Mouse (Mus musculus) frontal cortex, postnatal 10 days (tissue): Measurements from ENCODE around the gene Gpx4.

Experiments used
- DNase-seq, 2 experiments: peaks; one replicate each; pipeline ENCODE4 v3.0.0; 2022; ENCODE audit warnings: low spot score in 2 of 2, mixed read lengths in 1 of 2

The Gpx4 gene

GRCm38 (mm10) chr10:80072623-80073489 lies 25.9 kb downstream of the Gpx4 start:
- DNase-seq, result no peak

GRCm38 (mm10) chr10:80074813-80075601 lies 28.0 kb downstream of the Gpx4 start:
- DNase-seq, result peak in 1 of 2 experiments; percentile 35

- DNase-seq, result no peak
These were observed 29.0 kb downstream of the Gpx4 start for GRCm38 (mm10) chr10:80075924-80076323.

- no peak for DNase-seq
These were observed 29.4 kb downstream of the Gpx4 start for GRCm38 (mm10) chr10:80076386-80076785.

- DNase-seq, result no peak
These were observed 30.3 kb downstream of the Gpx4 start for GRCm38 (mm10) chr10:80077312-80077711.

GRCm38 (mm10) chr10:80078366-80078765 lies 31.4 kb downstream of the Gpx4 start:
- DNase-seq, result no peak

- DNase-seq, result no peak
These were observed 33.6 kb downstream of the Gpx4 start for GRCm38 (mm10) chr10:80080396-80081070.

GRCm38 (mm10) chr10:80081075-80081474 lies 34.1 kb downstream of the Gpx4 start:
- DNase-seq, result no peak

GRCm38 (mm10) chr10:80084817-80085487 lies 38.0 kb downstream of the Gpx4 start:
- no peak for DNase-seq

- DNase-seq, result no peak
These were observed 39.9 kb downstream of the Gpx4 start for GRCm38 (mm10) chr10:80086847-80087246.

- DNase-seq, result no peak
These were observed 40.5 kb downstream of the Gpx4 start for GRCm38 (mm10) chr10:80087483-80087882.

GRCm38 (mm10) chr10:80089146-80089545 lies 42.2 kb downstream of the Gpx4 start:
- no peak for DNase-seq

GRCm38 (mm10) chr10:80091527-80091926 lies 44.6 kb downstream of the Gpx4 start:
- no peak for DNase-seq

GRCm38 (mm10) chr10:80092690-80093089 lies 45.7 kb downstream of the Gpx4 start:
- no peak for DNase-seq

- no peak for DNase-seq
These were observed 47.1 kb downstream of the Gpx4 start for GRCm38 (mm10) chr10:80094085-80094484.

- DNase-seq, result no peak
These were observed 47.7 kb downstream of the Gpx4 start for GRCm38 (mm10) chr10:80094684-80095083.

- no peak for DNase-seq
These were observed 48.6 kb downstream of the Gpx4 start for GRCm38 (mm10) chr10:80095547-80095946.

GRCm38 (mm10) chr10:80097275-80097674 lies 50.3 kb downstream of the Gpx4 start:
- no peak for DNase-seq

GRCm38 (mm10) chr10:80098630-80099029 lies 51.7 kb downstream of the Gpx4 start:
- no peak for DNase-seq

GRCm38 (mm10) chr10:80100982-80101381 lies 54.0 kb downstream of the Gpx4 start:
- DNase-seq, result no peak

GRCm38 (mm10) chr10:80102216-80102915 lies 55.4 kb downstream of the Gpx4 start:
- DNase-seq, result peak; percentile 52 to 80
